Mouse (Mus musculus) kidney, embryonic 16.5 days (tissue): Measurements from ENCODE around the gene Lrrtm3. TPM values are rescaled to one million over a fixed set of nuclear protein-coding genes. Genes with fewer than 3 reads are reported as not detected.
A peak's percentile ranks its signal among the peaks of the same experiment; 100 is the strongest.

Source experiments
- ATAC-seq: fragments of 200-750 bp; cut with Nextera tagmentation; 2 replicates; pipeline ENCODE4 v1.8.0; 2017; ENCODE audit warnings: moderate TSS enrichment; ENCODE audit not compliant: low FRiP score, low TSS enrichment
- H3K27ac ChIP-seq: fragments of 300-500 bp; sonication (generic); 2 replicates; pipeline ENCODE4 v1.5.1; 2014; ENCODE audit warnings: low read length
- H3K27me3 ChIP-seq: fragments of 300-500 bp; sonication (generic); 2 replicates; pipeline ENCODE4 v1.6.1; 2014; ENCODE audit warnings: low read length, control low read depth, mixed read lengths; ENCODE audit not compliant: insufficient read depth
- H3K36me3 ChIP-seq: fragments of 300-500 bp; sonication (generic); 2 replicates; pipeline ENCODE4 v1.6.1; 2014; ENCODE audit warnings: low read length, control low read depth, mixed read lengths; ENCODE audit not compliant: insufficient read depth
- H3K4me1 ChIP-seq: fragments of 300-500 bp; sonication (generic); 2 replicates; pipeline ENCODE4 v1.6.1; 2014; ENCODE audit warnings: low read length, control low read depth, mixed read lengths; ENCODE audit not compliant: insufficient read depth
- H3K4me2 ChIP-seq: fragments of 300-500 bp; sonication (generic); replicated peaks from 2 replicates; pipeline ENCODE4 v1.6.1; 2014; ENCODE audit warnings: low read depth, low read length
- H3K4me3 ChIP-seq: fragments of 300-500 bp; sonication (generic); 2 replicates; pipeline ENCODE4 v1.5.1; 2014; ENCODE audit warnings: mild to moderate bottlenecking, low read length
- H3K9ac ChIP-seq: fragments of 300-500 bp; sonication (generic); replicated peaks from 2 replicates; pipeline ENCODE4 v1.6.1; 2014; ENCODE audit warnings: low read length
- H3K9me3 ChIP-seq: fragments of 300-500 bp; sonication (generic); 2 replicates; pipeline ENCODE4 v1.6.1; 2016; ENCODE audit warnings: low read length, control low read depth
- WGBS: fragments of 180-500 bp; shearing (Covaris S2); extraction: QIAGEN DNeasy Blood & Tissue Kit; methylation state at CpG from one replicate; pipeline ENCODE4 v1.1.7; 2014; 5-methylcytosine and 5-hydroxymethylcytosine counted together
- polyA plus RNA-seq: library from polyadenylated mRNA; unstranded; fragments of >200 nt; fragmentation: Nextera tagmentation; extraction: Ambion mirVana; gene quantifications from 2 replicates; pipeline ENCODE4 v1.2.1, GENCODE M21; 2015

Gene Lrrtm3
- 0.35 and 0.53 TPM in 2 replicates for polyA plus RNA-seq

GRCm38 (mm10) chr10:64089680-64090460, at the start of gene Lrrtm3:
Lrrtm3 (minus strand) TSS chr10:64090277.
- no peak within 1 kb of the TSS for H3K27ac ChIP-seq
- H3K9me3 ChIP-seq: no peaks in the 10 kb centered on the region
- H3K27me3 ChIP-seq: peaks cover 35% of the 10 kb centered on the region
- no peak within 1 kb of the TSS; the same call in 1 of the 2 replicates for H3K9ac ChIP-seq
- no peaks in the 10 kb centered on the region for H3K36me3 ChIP-seq
- peak within 1 kb of the TSS; percentile 38 for H3K4me3 ChIP-seq
- H3K4me1 ChIP-seq: peaks cover 22% of the 10 kb centered on the region
- peak; percentile 95 for ATAC-seq
- peak within 1 kb of the TSS; percentile 62 for H3K4me2 ChIP-seq
- 2% methylated on average over 22 of the region's 22 CpGs for WGBS

- Histone ChIP-seq H3K4me1 (no peaks in the 10 kb centered on the region), H3K9me3 (no peaks in the 10 kb centered on the region)
These were observed 45.4 kb upstream of the Lrrtm3 start for GRCm38 (mm10) chr10:64135481-64135880.

DNA sequence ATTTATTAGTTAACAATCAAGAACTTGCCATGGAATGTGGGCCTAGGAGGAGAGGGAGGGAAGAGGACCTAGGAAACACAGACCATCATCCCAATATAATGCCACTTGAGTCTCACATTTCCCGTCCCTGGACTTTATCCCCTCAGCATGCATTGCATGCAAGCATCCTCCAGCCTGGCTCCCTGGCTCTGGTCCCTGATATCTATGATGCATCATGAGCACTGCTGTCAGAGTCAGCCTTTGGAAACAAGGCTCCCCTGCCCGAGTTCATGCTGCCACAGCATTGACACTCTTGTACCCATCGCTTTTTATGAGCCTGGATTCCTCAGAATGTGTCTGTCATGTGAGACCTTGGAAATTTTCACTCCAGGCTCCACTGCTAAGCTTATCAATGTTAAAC, 43.4 kb upstream of the Lrrtm3 start:
- 80% methylated on average over 3 of the region's 3 CpGs for WGBS
- no peak overlapping the region for H3K4me2 ChIP-seq
- no peak overlapping the region for H3K27ac ChIP-seq
- H3K4me3 ChIP-seq: no peak overlapping the region
- no peaks in the 10 kb centered on the region for H3K4me1 ChIP-seq
- H3K27me3 ChIP-seq: no peaks in the 10 kb centered on the region
- no peak for ATAC-seq
- no peak overlapping the region for H3K9ac ChIP-seq
- H3K9me3 ChIP-seq: no peaks in the 10 kb centered on the region
- no peaks in the 10 kb centered on the region for H3K36me3 ChIP-seq

More at GRCm38 (mm10) chr10:64135481-64135880, 45.4 kb upstream of the Lrrtm3 start:
- ATAC-seq: no peak
- Histone ChIP-seq H3K36me3 (no peaks in the 10 kb centered on the region), H3K27me3 (no peaks in the 10 kb centered on the region), H3K4me3 (no peak overlapping the region), H3K27ac (no peak overlapping the region), H3K4me2 (no peak overlapping the region), H3K9ac (no peak overlapping the region)
- WGBS: 39% methylated on average over 7 of the region's 7 CpGs

DNA sequence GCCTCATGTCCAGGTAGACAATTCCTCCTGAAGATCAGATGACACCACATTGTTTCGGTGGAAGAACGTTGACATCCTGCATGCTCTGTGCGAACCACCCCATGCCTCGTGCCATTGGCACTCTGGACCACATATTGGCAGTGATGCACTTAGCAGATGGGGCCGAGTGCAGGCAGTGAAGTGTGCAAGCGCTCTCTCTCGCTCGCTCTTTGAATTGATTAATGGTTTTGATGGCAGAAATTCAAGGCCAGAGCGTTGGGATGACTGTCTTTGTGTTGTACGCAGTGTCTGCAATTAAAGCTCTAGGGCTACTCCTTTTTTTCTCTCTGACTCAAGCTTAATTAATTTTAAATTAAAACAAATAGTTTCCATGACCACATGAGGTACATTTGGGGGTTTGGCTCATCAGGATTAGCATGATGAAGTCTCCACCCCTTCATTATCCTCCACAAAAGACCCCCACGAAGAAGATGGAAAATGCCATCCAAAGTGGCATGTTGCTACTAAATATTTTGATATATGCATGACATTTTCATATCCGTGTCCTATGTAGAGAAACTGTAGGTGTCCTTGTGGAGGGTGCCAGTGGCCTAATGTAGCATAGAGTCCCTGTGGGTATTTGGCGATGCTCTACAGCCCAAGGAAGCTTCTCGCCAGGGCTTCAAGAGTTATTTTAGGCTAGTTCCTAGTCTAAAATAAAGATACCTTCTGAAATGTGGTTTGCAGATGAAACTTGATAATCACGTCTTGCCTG, 40.5 kb upstream of the Lrrtm3 start:
- WGBS: 60% methylated on average over 15 of the region's 15 CpGs
- H3K27ac ChIP-seq: no peak overlapping the region
- no peaks in the 10 kb centered on the region for H3K4me1 ChIP-seq
- no peak overlapping the region for H3K9ac ChIP-seq
- no peaks in the 10 kb centered on the region for H3K27me3 ChIP-seq
- 0 out of 2 replicates have a peak, but pooled peaks have one; percentile 51 for ATAC-seq
- no peak overlapping the region for H3K4me2 ChIP-seq
- no peaks in the 10 kb centered on the region for H3K36me3 ChIP-seq
- no peak overlapping the region for H3K4me3 ChIP-seq
- no peaks in the 10 kb centered on the region for H3K9me3 ChIP-seq

GRCm38 (mm10) chr10:64118833-64119232, 28.8 kb upstream of the Lrrtm3 start:
- Histone ChIP-seq H3K9ac (no peak overlapping the region), H3K36me3 (no peaks in the 10 kb centered on the region), H3K9me3 (no peaks in the 10 kb centered on the region), H3K27me3 (no peaks in the 10 kb centered on the region), H3K4me2 (no peak overlapping the region), H3K27ac (no peak overlapping the region), H3K4me3 (no peak overlapping the region), H3K4me1 (no peaks in the 10 kb centered on the region)
- 79% methylated on average over 3 of the region's 3 CpGs for WGBS
- no peak for ATAC-seq

- no peak overlapping the region for H3K27ac ChIP-seq
- no peak for ATAC-seq
- no peaks in the 10 kb centered on the region for H3K9me3 ChIP-seq
- H3K4me3 ChIP-seq: no peak overlapping the region
- no peak overlapping the region for H3K4me2 ChIP-seq
- H3K36me3 ChIP-seq: no peaks in the 10 kb centered on the region
- WGBS: 96% methylated on average over 11 of the region's 11 CpGs
- H3K9ac ChIP-seq: no peak overlapping the region
- no peaks in the 10 kb centered on the region for H3K4me1 ChIP-seq
- H3K27me3 ChIP-seq: no peaks in the 10 kb centered on the region
These were observed 25.2 kb upstream of the Lrrtm3 start for GRCm38 (mm10) chr10:64115246-64115645.

- Histone ChIP-seq H3K4me1 (no peaks in the 10 kb centered on the region), H3K4me3 (no peak overlapping the region), H3K9ac (no peak overlapping the region), H3K4me2 (no peak overlapping the region), H3K27me3 (no peaks in the 10 kb centered on the region), H3K36me3 (no peaks in the 10 kb centered on the region), H3K27ac (no peak overlapping the region), H3K9me3 (no peaks in the 10 kb centered on the region)
- no peak for ATAC-seq
- WGBS: 89% methylated on average over 1 of the region's 1 CpGs
These were observed 6.5 kb upstream of the Lrrtm3 start for GRCm38 (mm10) chr10:64096532-64096931.

DNA sequence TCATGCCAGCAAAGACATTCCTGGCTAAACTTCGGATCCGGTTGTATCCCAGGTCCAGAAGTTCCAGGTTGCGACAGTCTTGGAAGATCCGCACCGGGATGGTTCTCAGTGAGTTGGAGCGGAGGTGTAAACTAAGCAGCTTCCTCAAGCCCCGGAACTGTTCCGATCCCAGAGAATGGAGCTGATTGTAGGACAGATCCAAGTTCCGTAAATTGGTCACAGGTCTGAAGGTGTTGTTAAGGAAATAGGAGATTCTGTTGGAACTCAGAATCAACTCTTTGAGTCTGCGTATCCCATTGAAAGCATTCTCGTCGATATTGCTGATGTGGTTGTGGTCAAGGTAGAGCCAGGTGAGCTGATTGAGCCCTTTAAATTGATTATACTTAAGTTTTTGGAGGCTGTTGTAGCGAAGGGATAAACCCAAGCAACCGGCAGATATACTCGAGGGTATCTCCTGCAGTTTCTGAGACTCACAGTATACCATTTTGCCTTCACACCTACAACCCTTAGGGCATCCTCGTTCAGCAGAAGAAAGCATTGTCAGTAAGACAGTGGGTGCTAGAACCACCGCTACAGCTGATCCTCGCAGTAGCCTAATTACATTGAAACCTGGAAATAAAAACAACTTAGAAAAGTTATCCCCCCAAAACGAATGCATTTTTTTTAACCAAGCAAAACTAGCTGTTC, 1.2 kb downstream of the Lrrtm3 start:
- 21% methylated on average over 19 of the region's 19 CpGs for WGBS
- Histone ChIP-seq H3K36me3 (no peaks in the 10 kb centered on the region), H3K4me1 (peaks cover 22% of the 10 kb centered on the region), H3K27ac (no peak overlapping the region), H3K9ac (no peak overlapping the region), H3K4me3 (no peak overlapping the region), H3K4me2 (no peak overlapping the region), H3K9me3 (no peaks in the 10 kb centered on the region), H3K27me3 (peaks cover 35% of the 10 kb centered on the region)
- no peak for ATAC-seq

DNA sequence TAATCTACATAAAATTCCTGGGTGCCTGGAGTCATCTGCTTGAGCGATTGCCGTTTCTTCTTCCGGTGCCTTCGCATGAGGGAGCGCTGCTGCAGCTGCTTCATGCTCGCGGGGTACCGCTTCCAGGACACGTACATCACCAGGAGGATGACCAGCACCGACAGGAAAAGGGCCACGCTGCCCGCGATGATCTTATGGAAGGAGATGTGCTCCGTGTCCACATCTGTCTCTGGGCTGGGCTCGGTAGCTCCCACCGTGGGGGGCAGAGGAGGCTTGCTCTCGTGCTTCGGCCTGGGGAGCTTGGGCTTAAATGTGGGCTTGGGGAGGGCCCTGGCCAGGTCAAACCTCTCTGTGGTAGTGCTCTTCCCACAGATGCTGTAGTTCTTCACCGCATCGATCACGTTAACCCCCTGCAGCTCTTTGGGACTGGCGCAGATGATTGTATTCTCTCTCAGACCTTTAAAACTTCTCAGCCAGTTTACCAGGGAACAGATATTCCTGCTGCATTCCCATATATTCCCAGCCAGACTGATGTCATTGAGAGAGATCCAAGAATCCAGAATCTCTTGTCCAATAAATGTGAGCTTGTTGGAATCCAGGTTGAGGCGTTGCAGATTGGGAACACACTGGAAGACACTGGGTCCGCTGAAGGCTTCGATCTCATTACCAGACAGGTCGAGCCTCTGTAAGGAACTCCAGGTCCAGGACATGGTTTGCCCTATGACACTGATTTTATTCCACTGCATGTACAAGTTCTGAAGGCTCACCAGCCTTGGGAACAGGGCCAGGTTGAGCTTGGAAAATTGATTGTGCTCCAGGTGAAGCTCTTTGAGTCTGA, 1.9 kb downstream of the Lrrtm3 start:
- Histone ChIP-seq H3K4me3 (peak overlapping the region; percentile 39), H3K4me2 (peak overlapping the region; percentile 60), H3K36me3 (no peaks in the 10 kb centered on the region), H3K4me1 (peaks cover 22% of the 10 kb centered on the region), H3K9me3 (no peaks in the 10 kb centered on the region), H3K27ac (no peak overlapping the region), H3K27me3 (peaks cover 35% of the 10 kb centered on the region), H3K9ac (peak overlapping the region; percentile 59; the same call in 1 of the 2 replicates)
- ATAC-seq: no peak
- 4% methylated on average over 26 of the region's 26 CpGs for WGBS
